Mouse (Mus musculus) right cerebral cortex, postnatal 36 days (tissue): Measurements from ENCODE around the gene Cep170b.

Experiments
- DNase-seq, 2 experiments: peaks; one replicate each; pipeline ENCODE4 v3.0.0; 2022; ENCODE audit warnings: low spot score in 2 of 2, mixed read lengths in 1 of 2

Gene Cep170b

GRCm38 (mm10) chr12:112702374-112703320, 17.6 kb upstream of the Cep170b start:
- DNase-seq: no peak

- peak; percentile 69 to 82 for DNase-seq
Measured at GRCm38 (mm10) chr12:112706704-112707572, 13.3 kb upstream of the Cep170b start.

GRCm38 (mm10) chr12:112707573-112707869, 12.7 kb upstream of the Cep170b start:
- DNase-seq: no peak

DNA sequence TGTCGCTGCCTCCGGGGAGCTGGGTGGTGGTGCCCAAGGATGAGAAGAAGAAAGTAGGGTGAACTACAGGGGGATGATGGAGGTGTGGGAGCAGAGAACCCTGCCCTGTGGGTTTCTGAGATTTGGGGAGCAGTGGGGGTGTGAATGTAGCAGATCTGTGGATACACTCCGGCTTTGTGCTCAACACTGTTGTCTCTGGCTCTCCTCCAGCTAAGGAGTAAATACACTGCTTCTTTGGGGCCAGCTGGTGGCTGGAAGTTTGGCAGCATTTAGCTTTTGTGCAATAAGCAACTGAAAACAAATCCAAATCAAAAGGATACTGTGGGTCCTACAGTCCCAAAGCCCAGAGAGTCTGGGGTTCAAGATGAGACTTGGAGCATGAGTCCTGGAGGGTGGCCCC, 6.3 kb upstream of the Cep170b start:
- DNase-seq: no peak

DNA sequence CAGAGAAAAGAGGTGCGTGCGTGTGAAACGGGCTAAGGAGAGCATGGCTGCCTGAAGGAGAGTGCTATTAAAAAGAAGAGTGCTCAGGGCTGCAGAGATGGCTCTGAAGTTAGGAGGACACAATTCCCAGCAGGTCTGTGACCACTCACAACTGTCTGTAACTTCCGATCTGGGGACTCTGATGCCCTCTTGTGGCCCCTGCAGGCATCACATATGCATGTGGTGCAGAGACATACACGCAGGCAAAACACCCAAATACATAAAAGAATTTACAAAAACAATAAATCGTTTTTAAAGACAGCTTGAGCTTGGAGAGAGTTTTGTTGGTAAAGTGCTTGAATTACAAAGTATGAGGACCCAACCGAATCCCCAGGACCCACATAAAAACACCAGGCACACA, 3.1 kb upstream of the Cep170b start:
- no peak for DNase-seq

DNA sequence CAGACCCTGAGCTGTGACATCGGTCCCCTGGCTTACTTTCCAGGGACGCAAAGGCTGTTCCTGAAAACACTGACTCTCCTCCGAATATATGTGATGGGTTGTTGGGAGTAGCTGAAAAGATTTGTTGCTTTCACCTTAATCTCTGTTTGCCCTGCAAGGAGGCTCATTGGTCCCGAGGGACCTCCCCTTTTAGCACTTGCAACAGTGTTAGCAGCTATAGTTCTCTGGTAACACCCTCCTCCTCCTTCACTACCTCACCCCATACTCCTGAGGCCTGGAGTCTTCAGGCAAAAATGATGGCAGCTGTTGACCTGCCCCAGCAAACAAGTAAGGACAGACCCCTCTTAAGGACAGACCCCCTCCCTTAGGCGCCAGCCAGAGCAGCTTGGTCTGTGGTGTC, 1.3 kb upstream of the Cep170b start:
- no peak for DNase-seq

DNA sequence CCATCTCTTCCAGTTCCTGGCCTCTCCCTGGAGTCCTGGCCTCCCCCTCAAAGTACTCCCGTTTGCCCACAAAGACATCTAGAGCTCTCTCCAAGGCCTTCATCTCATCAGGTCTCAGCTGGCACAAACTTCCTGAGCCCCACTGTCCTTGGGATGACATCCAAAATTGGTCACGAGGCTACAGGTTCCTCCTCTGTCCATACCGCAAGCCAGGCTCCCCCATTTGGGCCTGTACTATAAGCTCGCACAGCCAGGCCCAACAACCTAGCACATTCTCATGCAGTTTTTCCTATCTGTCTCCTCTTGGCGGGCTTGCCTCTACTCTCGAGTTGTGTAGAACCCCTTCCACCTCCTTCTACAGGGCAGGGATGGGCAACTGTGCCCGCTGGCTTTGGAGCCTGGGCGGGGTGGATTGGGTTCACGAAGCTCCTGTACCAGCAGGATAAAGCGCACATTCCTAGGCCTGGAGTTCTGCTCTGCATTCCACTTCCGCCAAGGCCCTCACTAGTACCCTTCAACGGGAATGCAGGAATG, 702 bp downstream of the Cep170b start:
- no peak for DNase-seq

GRCm38 (mm10) chr12:112721424-112722239, 1.4 kb downstream of the Cep170b start:
- no peak for DNase-seq

DNA sequence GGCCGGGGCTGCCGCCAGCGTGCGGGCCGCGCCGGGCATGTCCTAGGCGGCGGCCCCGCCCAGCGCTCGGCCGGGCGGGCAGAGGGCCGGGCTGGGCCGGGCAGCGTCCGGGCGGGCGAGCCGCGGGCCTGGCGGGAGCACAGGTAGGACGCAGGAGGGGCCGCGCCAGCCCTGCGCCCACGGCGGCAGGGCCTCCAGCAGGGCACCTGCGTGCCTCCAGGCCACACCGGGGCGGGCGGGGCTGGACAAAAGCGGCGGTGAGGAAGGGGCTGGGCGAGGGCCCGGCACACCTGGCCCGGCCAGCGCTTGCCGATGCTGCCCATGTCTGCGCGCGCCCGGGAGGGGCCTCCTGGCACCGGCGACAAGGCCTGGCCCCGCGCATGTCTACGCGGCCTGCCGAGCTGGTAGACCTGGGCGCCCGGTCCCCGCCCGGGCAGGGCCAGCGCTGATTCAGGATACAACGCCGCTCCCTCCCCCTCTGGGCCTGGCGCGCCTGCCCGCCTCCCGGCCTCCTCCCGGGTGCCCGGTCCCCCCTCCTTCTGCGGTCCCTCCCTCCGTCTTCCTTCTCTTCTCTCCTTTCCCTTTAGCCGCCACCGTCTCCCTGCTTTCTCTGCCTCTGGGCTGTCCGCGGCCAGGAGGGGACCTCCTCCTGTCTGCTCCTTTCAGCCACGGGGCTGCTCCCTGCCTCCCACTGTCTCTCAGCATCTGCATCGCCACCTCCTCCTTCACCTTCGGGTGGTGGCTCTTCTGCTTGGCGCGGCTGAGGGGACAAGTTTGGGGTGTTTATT, 2.2 kb downstream of the Cep170b start:
- DNase-seq: no peak

- no peak for DNase-seq
Measured at GRCm38 (mm10) chr12:112723028-112723330, 2.7 kb downstream of the Cep170b start.

DNA sequence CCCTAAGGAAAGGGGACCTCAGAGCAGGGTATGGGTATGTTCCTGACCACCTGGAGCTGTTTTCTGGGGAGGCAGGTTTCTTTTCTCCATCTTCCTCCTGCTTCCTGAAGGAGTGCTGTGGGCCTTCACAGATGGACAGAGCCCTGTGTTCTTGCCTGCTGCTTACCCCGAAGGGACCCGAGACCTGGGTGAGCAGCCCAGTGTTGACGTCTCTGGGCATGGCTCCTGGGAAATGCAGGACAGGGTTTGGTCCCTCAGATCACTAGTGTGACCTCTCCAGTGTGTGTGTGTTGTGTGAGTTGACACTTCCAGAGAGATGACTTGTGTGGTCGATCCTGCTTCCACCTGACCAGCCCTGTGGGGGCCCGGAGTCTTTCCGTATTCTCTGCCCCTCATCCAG, 3.2 kb downstream of the Cep170b start:
- no peak for DNase-seq

DNA sequence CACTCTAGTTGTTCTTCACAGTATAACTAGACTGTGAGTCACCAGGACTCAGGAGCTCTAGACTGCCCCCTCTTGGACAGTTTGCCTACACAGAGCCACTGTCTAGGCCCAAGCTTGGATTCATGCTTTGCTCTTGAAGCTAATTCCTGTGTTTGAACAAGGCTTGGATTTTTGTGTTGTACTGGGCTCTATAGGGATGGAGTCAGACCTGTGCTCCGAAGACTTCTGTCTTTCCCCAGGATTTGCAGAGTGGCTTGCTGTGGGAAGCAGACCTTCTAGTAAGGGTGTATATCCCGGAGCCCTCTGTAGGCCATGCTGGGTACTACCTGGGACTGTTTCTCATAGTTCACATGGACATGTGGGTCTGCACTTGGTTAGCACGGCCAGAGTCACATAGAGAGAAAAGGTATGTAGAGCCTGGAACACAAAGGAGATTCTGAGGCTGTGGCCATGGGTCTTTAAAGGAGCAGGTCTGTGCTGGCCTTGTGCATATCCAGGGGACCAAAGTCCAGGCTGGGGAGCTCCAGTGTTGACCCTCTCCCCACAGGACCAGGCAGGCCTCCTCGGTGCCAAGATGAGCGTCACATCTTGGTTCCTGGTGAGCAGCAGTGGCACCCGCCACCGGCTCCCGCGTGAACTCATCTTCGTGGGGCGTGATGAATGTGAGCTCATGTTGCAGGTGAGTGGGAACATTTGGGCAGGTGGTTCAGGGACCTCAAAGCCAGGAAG, 4.0 kb downstream of the Cep170b start:
- DNase-seq: peak in 1 of 2 experiments; percentile 65

GRCm38 (mm10) chr12:112727801-112728200, 7.5 kb downstream of the Cep170b start:
- no peak for DNase-seq

GRCm38 (mm10) chr12:112730808-112731207, 10.6 kb downstream of the Cep170b start:
- DNase-seq: no peak

DNA sequence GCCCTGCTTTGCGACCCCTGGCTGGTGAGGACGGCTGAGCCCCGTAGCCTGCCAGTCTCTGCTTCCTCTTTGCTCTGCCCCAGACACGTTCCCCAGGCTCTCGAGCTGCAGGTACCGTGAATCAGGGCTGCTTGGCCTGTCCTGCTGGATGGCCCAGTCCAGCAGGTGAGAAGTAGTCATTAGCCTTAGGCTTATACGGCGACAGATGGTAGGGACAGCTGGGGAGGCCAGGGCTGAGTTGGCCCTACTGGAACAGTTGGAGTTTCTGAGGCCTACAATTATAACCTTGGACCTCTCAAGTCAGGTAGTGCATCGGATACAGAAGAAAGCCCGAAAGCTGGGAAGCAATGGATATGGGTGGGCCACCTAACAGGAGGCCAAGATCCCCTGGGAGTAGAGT, 12.3 kb downstream of the Cep170b start:
- no peak for DNase-seq

GRCm38 (mm10) chr12:112734108-112734820, 14.0 kb downstream of the Cep170b start:
- no peak for DNase-seq

- DNase-seq: no peak
Measured at GRCm38 (mm10) chr12:112734881-112735655, 14.8 kb downstream of the Cep170b start.

DNA sequence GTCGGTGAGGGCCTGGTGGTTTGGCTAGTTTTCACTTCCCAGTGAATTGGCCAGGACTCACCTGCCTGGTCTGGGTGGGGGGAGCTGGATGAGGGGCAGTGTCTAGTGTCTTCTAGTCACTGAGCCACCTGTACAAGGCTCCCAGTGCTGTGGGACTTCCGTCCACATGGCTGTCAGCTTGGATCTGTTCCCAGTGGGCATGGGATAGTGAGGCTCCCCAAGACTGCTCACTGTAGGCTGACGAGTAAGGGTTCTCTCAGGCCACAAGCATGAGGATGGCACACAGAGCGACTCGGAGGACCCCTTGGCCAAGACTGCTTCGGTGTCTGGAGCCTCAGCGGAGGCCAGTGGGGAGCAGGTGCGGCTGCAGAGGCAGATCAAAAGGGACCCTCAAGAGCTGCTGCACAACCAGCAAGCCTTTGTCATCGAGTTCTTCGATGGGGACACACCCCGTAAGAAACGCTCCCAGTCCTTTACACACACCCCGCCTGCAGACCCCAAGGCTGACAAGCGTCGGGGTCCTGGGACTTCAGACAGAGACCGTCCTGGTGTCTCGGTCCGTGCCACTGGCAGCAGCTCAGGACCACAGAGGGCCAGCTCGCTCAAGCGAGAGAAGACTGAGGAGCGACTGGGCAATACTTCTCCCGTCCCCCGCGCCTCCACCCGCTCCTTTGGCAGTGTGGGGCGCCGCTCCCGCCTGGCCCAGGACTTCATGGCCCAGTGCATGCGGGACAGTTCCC, 15.8 kb downstream of the Cep170b start:
- no peak for DNase-seq
